Mouse (Mus musculus): Measurements from ENCODE around the gene Fam240a.

The Fam240a gene

GRCm38 (mm10) chr9:110945343-110945742 is 28.7 kb upstream of the Fam240a start:
- no peak for DNase-seq (ENCODE audit: low read depth, low spot score)

- no peak for DNase-seq (ENCODE audit: low read depth, low spot score)
Measured at GRCm38 (mm10) chr9:110944265-110944664, 27.6 kb upstream of the Fam240a start.

DNA sequence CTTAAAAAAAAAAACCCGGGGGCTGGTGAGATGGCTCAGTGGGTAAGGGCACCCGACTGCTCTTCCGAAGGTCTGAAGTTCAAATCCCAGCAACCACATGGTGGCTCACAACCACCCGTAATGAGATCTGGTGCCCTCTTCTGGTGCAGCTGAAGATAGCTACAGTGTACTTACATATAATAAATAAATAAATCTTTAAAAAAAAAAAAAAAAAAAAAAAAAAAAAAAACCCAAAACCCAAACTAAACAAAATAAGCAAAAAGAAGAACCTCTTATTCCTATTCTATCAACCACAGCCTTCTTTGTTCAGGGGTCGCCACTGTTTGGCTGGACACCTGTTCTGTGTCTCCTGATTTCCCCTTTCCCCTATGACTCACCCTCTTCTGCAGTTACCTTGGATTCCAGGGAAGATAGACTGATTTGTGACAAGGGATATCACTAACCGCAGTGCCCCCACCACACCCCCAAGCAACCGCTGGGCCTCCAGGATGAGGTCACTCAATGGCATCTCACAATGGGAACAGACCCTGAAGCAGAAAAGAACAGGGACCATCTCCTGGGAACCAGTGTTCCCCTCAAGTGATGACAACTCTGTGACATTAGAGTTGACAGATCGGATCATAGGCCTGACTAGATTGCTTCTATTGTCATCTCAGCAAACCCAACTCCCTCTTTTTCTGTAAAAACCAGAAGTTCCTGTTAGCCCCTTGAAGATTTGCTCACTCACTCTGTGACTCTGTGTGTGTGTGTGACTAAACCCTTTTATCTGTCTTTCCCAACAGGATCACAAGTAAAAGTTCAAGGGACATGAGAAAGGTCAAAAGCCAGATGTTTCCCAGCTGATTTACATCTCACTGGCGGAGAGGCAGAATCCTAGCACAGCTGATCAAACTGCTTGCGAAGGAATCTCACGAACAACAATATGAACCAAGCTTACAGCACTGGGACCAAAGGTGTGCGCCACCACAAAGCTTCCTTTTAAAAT is 21.1 kb upstream of the Fam240a start:
- no peak for DNase-seq (ENCODE audit: low read depth, low spot score)

- DNase-seq (ENCODE audit: low read depth, low spot score): no peak
Measured at GRCm38 (mm10) chr9:110935941-110936340, 19.3 kb upstream of the Fam240a start.

DNA sequence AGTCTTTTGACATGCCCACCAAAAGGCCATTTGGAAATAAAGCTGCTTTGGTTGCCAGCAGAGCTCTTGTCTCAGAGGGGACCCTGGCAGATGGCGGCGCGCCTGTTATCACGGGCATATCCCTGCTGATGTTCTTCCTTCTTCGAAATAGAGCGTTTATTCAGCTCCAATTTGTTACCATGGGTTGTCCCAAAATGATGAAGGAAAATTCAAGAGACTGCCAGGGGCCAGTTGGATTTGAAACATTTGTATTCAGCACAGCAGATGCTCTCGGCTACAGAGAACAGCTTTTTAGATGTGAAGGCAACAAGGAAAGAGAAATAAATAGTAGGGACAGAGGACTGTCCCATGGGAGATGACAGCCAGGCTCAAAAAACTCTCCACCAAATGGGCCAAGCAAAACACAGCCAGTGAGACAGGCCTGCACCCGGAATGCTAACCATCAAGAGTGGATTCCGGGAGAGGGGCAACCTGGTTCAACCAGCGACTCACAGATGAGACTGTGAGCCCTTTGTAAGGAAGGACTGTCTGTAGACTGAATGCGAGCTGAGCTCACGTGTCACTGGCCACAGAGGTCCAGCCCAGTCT is 17.3 kb upstream of the Fam240a start:
- DNase-seq (ENCODE audit: low read depth, low spot score): no peak

GRCm38 (mm10) chr9:110931573-110931972 is 14.9 kb upstream of the Fam240a start:
- no peak for DNase-seq (ENCODE audit: low read depth, low spot score)

DNA sequence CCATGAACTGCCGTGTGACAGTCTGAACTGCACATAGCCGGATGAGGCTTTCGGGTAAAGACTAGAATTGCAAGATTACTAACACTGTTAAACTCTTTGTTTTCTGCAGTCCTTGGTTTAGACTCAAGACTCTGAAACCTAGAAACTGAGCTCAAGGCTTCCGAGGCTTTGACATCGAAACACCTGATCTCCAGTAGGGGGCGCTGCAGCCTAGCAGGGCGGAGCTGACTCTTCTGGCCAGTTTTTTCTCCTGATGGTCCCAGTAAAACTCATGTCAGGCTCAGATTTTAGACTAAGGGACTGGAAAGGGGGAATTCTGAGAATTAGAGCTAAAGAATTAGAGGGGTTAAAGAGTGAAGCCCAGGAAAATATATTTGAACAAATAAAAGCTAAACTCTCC is 6.1 kb upstream of the Fam240a start:
- DNase-seq (ENCODE audit: low read depth, low spot score): peak; percentile 49

GRCm38 (mm10) chr9:110920665-110921419 is 4.2 kb upstream of the Fam240a start:
- DNase-seq (ENCODE audit: low read depth, low spot score): no peak

- no peak for DNase-seq (ENCODE audit: low read depth, low spot score)
Measured at GRCm38 (mm10) chr9:110915466-110915865, 1.2 kb downstream of the Fam240a start.

DNA sequence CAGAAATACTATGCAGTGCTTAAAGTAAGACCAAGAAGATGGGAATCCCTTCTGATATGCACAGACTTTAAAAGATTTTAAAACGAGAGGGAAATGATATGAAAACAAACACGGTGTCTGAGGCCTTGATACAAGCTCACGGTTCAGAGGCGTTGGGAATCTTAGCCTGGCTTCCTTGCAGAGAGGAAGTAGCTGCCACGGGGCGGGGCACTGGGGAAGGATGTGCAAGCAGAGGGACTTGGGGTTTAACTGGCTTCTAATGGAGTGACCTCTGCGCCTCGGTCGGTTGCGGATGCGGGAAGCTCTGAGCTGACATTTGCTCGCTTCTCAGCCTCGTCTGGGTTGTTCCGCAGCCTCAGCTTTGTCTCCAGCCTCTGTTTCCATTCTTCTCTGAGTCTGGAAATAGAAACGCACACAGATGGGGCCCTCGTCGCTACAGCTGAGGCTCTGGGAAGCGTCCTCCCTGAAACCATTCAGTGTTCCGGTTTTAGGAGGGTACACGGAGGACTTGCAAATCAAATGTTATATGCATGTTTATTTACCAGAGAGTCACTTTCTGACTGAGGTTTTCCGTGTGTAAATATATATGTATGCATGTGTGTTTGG is 1.9 kb downstream of the Fam240a start:
- DNase-seq (ENCODE audit: low read depth, low spot score): no peak

DNA sequence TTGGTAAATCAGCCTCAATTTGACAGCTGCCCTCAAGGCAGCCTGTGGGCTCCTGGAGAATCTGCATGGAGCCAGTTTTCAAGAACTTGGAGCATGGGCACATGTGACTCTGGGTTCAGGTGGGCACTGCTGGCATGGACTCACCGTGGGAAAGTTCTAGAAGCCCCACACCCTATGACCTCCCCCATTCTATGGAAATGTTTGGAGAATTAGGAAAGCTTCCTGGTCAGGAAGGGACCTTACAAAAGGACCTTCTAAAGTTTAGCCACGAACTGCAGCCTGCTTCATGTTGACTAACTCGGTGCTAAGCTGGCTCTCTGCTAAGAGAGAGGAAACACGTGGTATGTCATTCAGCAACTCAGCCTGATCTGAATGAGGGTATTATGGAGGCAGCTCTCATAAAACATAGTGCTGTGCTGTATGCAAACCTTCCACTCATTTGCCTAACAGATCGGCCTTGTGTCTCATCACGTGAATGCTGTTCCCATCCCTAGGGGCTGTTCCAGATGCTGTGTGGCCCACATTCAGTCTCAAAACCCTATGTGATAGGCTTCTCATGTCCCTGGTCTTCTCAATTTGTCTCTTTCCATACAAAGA is 7.2 kb downstream of the Fam240a start:
- DNase-seq (ENCODE audit: low read depth, low spot score): no peak

DNA sequence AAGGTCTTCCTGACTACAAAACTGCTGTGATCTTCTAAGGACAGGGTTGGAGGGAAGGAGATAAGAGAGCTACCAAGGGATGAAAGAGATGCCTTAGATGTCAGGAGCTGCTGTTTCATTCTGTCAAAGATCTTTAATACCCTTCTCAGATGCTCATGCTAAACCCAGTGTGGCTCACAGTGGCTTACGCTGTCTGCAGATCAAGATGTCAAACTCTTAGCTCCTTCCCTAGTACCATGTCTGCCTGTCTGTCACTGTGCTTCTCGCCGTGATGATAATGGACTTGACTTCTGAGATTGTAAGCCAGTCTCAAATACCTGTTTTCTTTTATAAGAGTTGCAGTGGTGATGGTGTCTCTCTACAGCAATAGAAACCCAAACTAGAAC is 8.0 kb downstream of the Fam240a start:
- no peak for DNase-seq (ENCODE audit: low read depth, low spot score)

- DNase-seq (ENCODE audit: low read depth, low spot score): no peak
Measured at GRCm38 (mm10) chr9:110907838-110908630, 8.6 kb downstream of the Fam240a start.

- DNase-seq (ENCODE audit: low read depth, low spot score): no peak
Measured at GRCm38 (mm10) chr9:110907201-110907837, 9.3 kb downstream of the Fam240a start.

DNA sequence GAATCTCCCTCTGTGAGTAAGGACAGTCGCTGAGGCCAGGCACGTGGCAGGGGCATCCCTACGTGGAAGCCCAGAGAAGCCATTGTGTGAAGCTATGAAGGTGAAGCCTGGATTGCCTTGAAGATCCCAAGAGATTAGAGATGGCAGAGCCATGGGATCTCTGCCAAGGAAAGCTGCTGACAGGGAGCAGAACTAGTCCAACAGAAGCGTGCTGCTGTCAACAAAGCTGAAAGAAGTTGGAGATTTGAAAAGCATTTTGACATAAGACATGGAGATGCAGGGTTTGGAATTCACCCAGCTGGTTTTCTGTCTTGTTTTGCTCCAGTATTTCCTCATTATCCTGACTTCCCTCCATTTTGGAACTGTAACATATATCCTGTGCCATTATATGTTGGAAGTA is 14.4 kb downstream of the Fam240a start:
- no peak for DNase-seq (ENCODE audit: low read depth, low spot score)

DNA sequence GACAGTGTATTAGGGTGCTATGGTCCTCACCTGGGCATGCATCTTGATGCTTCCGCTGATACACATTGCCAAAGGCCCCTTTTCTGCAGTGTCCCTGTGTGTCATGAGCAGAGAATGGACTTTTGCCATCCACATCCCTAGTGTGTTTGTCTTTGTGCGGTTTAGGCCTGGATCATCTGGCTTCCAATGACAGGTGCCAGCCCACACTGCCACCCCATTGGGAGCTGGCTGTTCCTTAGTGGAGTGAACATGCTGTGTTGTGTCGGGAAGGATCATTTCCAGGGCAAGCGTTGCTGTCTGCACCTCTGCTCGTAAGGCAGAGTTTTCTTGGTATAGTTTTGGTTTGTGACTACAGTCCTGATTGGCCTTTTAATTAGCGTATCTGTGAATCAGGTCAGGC is 15.5 kb downstream of the Fam240a start:
- DNase-seq (ENCODE audit: low read depth, low spot score): no peak

GRCm38 (mm10) chr9:110899451-110900008 is 17.1 kb downstream of the Fam240a start:
- no peak for DNase-seq (ENCODE audit: low read depth, low spot score)

GRCm38 (mm10) chr9:110896595-110896994 is 20.1 kb downstream of the Fam240a start:
- DNase-seq (ENCODE audit: low read depth, low spot score): no peak

DNA sequence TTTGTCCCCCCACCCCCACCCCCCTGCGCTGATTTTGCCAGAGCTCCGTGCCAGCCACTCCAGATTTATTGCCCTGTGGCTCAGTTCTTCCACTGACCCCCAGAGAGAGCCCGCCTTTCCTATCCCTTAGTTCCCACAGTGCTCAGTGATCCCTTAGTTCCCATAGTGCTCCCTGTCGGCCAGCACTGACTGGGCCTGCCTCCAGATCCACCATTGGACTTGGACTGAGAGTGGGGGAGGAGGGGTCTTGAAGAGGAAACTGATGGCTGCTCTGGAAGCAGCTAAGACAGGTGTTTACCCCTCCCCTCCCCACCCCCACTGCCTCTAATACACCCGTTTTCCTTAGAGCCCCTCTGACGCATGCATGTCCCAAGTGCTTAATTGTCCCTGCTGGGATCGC is 20.7 kb downstream of the Fam240a start:
- no peak for DNase-seq (ENCODE audit: low read depth, low spot score)

GRCm38 (mm10) chr9:110895507-110895906 is 21.2 kb downstream of the Fam240a start:
- no peak for DNase-seq (ENCODE audit: low read depth, low spot score)

Data from retina, postnatal 7 days (tissue).